Mouse (Mus musculus) neural tube, embryonic 11.5 days (tissue): ENCODE measurements around the gene Prl6a1. TPM values are rescaled to one million over a fixed set of nuclear protein-coding genes. Genes with fewer than 3 reads are reported as not detected.
A peak's percentile ranks its signal among the peaks of the same experiment; 100 is the strongest.

Experiments used
- ATAC-seq: fragments of 200-750 bp; cut with Nextera tagmentation; 2 replicates; pipeline ENCODE4 v1.8.0; 2017; ENCODE audit warnings: moderate number of reproducible peaks, mild to moderate bottlenecking, moderate TSS enrichment, moderate library complexity; ENCODE audit not compliant: insufficient read depth, low FRiP score, low TSS enrichment
- DNase-seq: peaks from one replicate; pipeline ENCODE4 v3.0.0-alpha.2; 2015; ENCODE audit warnings: low spot score
- H3K27ac ChIP-seq: fragments of 300-500 bp; sonication (generic); 2 replicates; pipeline ENCODE4 v1.5.1; 2014; ENCODE audit warnings: low read depth, mild to moderate bottlenecking, low read length
- H3K27me3 ChIP-seq: fragments of 300-500 bp; sonication (generic); 2 replicates; pipeline ENCODE4 v1.6.1; 2014; ENCODE audit warnings: mild to moderate bottlenecking, low read length, mixed read lengths; ENCODE audit not compliant: control insufficient read depth, insufficient read depth
- H3K36me3 ChIP-seq: fragments of 300-500 bp; sonication (generic); 2 replicates; pipeline ENCODE4 v1.6.1; 2014; ENCODE audit warnings: mild to moderate bottlenecking, low read length, moderate library complexity, mixed read lengths; ENCODE audit not compliant: control insufficient read depth, insufficient read depth
- H3K4me1 ChIP-seq: fragments of 300-500 bp; sonication (generic); 2 replicates; pipeline ENCODE4 v1.6.1; 2014; ENCODE audit warnings: low read length, mixed read lengths; ENCODE audit not compliant: control insufficient read depth, insufficient read depth
- H3K4me2 ChIP-seq: fragments of 300-500 bp; sonication (generic); 2 replicates; pipeline ENCODE4 v1.6.1; 2014; ENCODE audit warnings: low read depth, mild to moderate bottlenecking, moderate library complexity
- H3K4me3 ChIP-seq: fragments of 300-500 bp; sonication (generic); 2 replicates; pipeline ENCODE4 v1.5.1; 2014; ENCODE audit warnings: low read depth, low read length
- H3K9ac ChIP-seq: fragments of 300-500 bp; sonication (generic); 2 replicates; pipeline ENCODE4 v1.6.1; 2014; ENCODE audit warnings: mild to moderate bottlenecking, low read length
- H3K9me3 ChIP-seq: fragments of 300-500 bp; sonication (generic); 2 replicates; pipeline ENCODE4 v1.6.1; 2016; ENCODE audit warnings: low read length; ENCODE audit not compliant: control insufficient read depth
- WGBS: fragments of 180-500 bp; shearing (Covaris S2); extraction: QIAGEN DNeasy Blood & Tissue Kit; methylation state at CpG from one replicate; pipeline ENCODE4 v1.1.7; 2014; 5-methylcytosine and 5-hydroxymethylcytosine counted together
- polyA plus RNA-seq: library from polyadenylated mRNA; unstranded; fragments of >200 nt; fragmentation: Nextera tagmentation; extraction: Ambion mirVana; gene quantifications from 2 replicates; pipeline ENCODE4 v1.2.1, GENCODE M21; 2014

Gene Prl6a1
- polyA plus RNA-seq = not detected in 2 replicates

DNA sequence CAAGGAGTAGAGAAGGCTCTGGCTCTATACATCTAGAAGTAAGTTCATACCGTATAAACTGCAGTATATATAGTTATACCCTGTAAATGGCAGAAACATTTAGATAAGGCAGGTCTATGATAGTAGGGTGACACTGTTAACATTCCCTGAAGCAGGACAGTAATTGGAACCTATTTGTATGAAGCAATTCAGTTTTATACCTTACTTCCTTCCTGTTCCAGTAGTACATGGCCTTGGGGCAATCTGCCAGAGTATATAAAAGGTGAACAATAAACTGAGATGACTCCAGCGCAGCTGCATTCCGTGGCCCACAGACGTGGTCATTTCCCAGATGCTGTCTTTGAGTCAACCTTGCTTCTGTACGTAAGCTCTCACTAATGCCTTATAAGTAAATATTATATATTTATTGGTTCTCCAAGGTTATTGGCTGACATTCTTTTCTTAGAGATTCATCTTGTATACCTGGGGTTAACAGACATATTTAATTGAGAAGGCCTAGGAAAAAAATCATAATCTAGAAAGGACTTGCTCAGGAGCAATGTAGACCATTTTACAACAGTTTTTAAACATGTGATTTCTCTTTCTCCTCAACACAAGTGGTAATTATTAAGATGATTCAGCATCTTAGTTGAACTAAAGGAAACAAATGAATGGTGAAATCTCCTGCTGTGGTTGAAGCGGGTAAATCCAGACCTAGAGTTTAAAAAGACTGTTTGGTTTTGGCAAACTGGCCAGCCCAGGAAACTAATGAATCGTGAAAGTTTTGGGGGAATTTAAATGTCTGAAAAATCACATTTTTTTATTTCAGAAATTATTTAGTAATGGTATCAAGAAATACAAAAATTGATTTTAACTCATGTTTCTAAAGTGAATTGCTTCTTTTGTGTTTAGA, at the start of gene Prl6a1:
TSS of gene Prl6a1 (plus strand) at position 294 of the 892 bp plus-strand sequence.
- H3K4me1 ChIP-seq = no peaks in the 10 kb centered on the region
- no peak for ATAC-seq
- no peak within 1 kb of the TSS for H3K9ac ChIP-seq
- 86% methylated on average over 7 of the region's 7 CpGs for WGBS
- no peaks in the 10 kb centered on the region for H3K36me3 ChIP-seq
- H3K4me3 ChIP-seq = no peak within 1 kb of the TSS
- no peak within 1 kb of the TSS for H3K27ac ChIP-seq
- H3K9me3 ChIP-seq = no peaks in the 10 kb centered on the region
- no peak for DNase-seq
- no peak within 1 kb of the TSS for H3K4me2 ChIP-seq
- no peaks in the 10 kb centered on the region for H3K27me3 ChIP-seq

DNA sequence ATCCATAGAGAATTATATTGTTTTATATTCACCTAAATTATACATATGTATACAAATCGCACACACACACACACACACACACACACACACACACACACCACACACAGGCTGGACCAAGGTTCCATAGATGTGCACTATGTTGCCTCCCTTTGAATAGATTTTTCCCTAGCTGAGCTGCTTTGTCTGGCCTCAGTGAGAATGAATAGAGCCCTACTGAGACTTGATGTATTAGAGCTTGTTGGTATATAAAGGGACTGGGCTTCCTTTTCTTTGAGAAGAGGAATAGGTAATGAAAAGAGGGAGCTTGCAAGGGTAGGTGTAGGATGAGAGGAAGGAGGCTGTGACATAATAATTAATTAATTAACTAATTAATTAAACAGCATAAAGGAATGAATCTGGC, 22.6 kb downstream of the Prl6a1 start:
- DNase-seq (no peak), ATAC-seq (peak; percentile 69)
- no peaks in the 10 kb centered on the region for H3K27me3 ChIP-seq
- H3K4me3 ChIP-seq = no peak overlapping the region
- no peak overlapping the region for H3K9ac ChIP-seq
- WGBS = 74% methylated on average over 1 of the region's 1 CpGs
- no peak overlapping the region for H3K4me2 ChIP-seq
- no peaks in the 10 kb centered on the region for H3K36me3 ChIP-seq
- H3K9me3 ChIP-seq = no peaks in the 10 kb centered on the region
- H3K27ac ChIP-seq = no peak overlapping the region
- no peaks in the 10 kb centered on the region for H3K4me1 ChIP-seq

DNA sequence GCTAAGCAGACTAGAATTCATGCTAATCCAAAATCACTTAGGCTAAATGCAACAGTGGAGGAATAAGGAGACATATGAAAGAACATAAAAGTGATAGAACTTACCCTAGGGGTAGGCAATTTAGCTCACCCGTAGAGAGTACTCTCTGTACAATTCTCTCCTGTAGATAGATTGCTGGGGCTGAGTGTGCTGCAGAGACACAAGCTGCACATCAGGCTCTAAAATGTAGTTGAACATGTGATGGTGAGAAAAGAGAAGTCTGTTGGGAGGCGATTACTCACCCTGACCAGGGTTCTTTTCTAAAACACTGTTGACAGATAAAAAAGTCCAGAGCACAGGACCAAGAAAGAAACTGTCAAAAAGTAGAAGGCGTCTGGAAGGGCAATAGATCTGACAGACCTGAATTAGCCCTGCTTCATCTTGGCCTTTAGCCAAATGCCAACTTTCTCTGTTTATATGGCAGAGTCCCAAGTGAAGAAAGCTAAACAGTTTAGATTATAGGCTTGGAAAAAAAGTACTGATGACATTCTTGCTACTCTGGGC, 30.4 kb downstream of the Prl6a1 start:
- no peak overlapping the region for H3K4me3 ChIP-seq
- no peaks in the 10 kb centered on the region for H3K9me3 ChIP-seq
- H3K4me2 ChIP-seq = no peak overlapping the region
- DNase-seq = no peak
- ATAC-seq = no peak
- WGBS = 77% methylated on average over 3 of the region's 3 CpGs
- H3K9ac ChIP-seq = no peak overlapping the region
- no peaks in the 10 kb centered on the region for H3K4me1 ChIP-seq
- H3K36me3 ChIP-seq = no peaks in the 10 kb centered on the region
- no peak overlapping the region for H3K27ac ChIP-seq
- H3K27me3 ChIP-seq = no peaks in the 10 kb centered on the region

DNA sequence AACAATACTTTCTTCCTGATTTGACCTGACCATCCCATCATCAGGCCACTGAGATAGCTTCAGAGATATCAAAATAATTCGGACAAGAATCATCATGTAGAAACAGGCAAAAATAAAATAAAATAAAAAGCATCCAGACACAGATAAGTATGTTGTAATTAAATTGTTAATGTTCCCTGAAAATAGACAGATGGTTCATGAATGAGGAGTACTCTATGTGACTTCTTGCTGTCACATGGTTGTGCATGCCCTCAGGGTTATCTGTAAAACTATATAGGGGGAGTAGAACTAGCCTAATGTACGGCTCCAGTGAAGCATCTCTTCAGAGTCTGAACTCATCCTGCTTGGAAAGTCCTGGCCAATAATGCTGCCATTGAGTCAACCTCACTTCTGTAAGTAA, 32.9 kb downstream of the Prl6a1 start, which contains the start of gene Prl8a2:
TSS of gene Prl8a2 (plus strand) at position 301 of the 400 bp plus-strand sequence.
- H3K9me3 ChIP-seq = no peaks in the 10 kb centered on the region
- DNase-seq (no peak), ATAC-seq (no peak)
- no peak within 1 kb of the TSS for H3K9ac ChIP-seq
- no peaks in the 10 kb centered on the region for H3K4me1 ChIP-seq
- H3K4me2 ChIP-seq = no peak within 1 kb of the TSS
- H3K4me3 ChIP-seq = no peak within 1 kb of the TSS
- H3K27ac ChIP-seq = no peak within 1 kb of the TSS
- H3K27me3 ChIP-seq = no peaks in the 10 kb centered on the region
- no peaks in the 10 kb centered on the region for H3K36me3 ChIP-seq
- 75% methylated on average over 2 of the region's 2 CpGs for WGBS

Other genes with a start within 250 kb of the Prl6a1 start
- not detected in 2 replicates for gene Prl3d1, start 218.4 kb upstream of the Prl6a1 start, polyA plus RNA-seq
- not detected in 2 replicates for gene Prl3d2, start 190.9 kb upstream of the Prl6a1 start, polyA plus RNA-seq
- not detected in 2 replicates for gene Prl3d3, start 155.8 kb upstream of the Prl6a1 start, polyA plus RNA-seq
- not detected in 2 replicates for gene Prl3c1, start 116.0 kb upstream of the Prl6a1 start, polyA plus RNA-seq
- 0.74 TPM in 1 of 2 replicates, not detected in the other for gene Prl3b1, start 70.8 kb upstream of the Prl6a1 start, polyA plus RNA-seq
- not detected in 2 replicates for gene Prl3a1, start 53.2 kb upstream of the Prl6a1 start, polyA plus RNA-seq
- not detected in 2 replicates for gene Prl8a2, start 33.0 kb downstream of the Prl6a1 start, polyA plus RNA-seq
- gene Prl2b1, start 78.2 kb downstream of the Prl6a1 start, polyA plus RNA-seq = not detected in 2 replicates
- not detected in 2 replicates for gene Prl8a6, start 126.1 kb downstream of the Prl6a1 start, polyA plus RNA-seq
- gene Prl8a8, start 200.6 kb downstream of the Prl6a1 start, polyA plus RNA-seq = not detected in 2 replicates